Mouse (Mus musculus): ENCODE data around the gene Cfap299. TPM values are rescaled to one million over a fixed set of nuclear protein-coding genes. Genes with fewer than 3 reads are reported as not detected.
A peak's percentile ranks its signal among the peaks of the same experiment; 100 is the strongest.
"Not testable (repeated sequence)": the region's sequence is repeated elsewhere in the genome, so short reads cannot be mapped to it uniquely, and the experiment has no call there.

The Cfap299 gene
- under 1 TPM in 1 of 2 experiments, not detected in 1; 0.80 TPM for total RNA-seq (2021)
- long read RNA-seq, experiment 1, partial matches to known transcripts: 0 of 1 reads
- long read RNA-seq, experiment 1, other reads (novel, unspliced or antisense): 1 of 1 reads
- long read RNA-seq, experiment 2: 0 reads

GRCm38 (mm10) chr5:98328848-98329624 lies at the start of gene Cfap299:
Gene Cfap299, plus strand, starts transcription at chr5:98329304.
- peak; percentile 76 to 91 for DNase-seq (ENCODE audit: low spot score in 2 of 2)
- intact Hi-C loops (cut with DNase I): loop anchor here (5.0 to 10.0 kb wide), 2 partner anchors 134 to 1202 kb away; no protein-coding TSS in a partner anchor

GRCm38 (mm10) chr5:98281993-98282392 lies 47.1 kb upstream of the Cfap299 start:
- intact Hi-C loops (cut with DNase I): no loop called here
- no peak for DNase-seq (ENCODE audit: low spot score in 2 of 2)

GRCm38 (mm10) chr5:98283696-98284478 lies 45.2 kb upstream of the Cfap299 start:
- DNase-seq (ENCODE audit: low spot score in 2 of 2): no peak
- intact Hi-C loops (cut with DNase I): no loop called here

- no peak for DNase-seq (ENCODE audit: low spot score in 2 of 2)
- intact Hi-C loops (cut with DNase I): no loop called here
Measured at GRCm38 (mm10) chr5:98290642-98291041, 38.5 kb upstream of the Cfap299 start.

GRCm38 (mm10) chr5:98292388-98293048 lies 36.6 kb upstream of the Cfap299 start:
- intact Hi-C loops (cut with DNase I): no loop called here
- DNase-seq (ENCODE audit: low spot score in 2 of 2): no peak

GRCm38 (mm10) chr5:98293049-98293715 lies 35.9 kb upstream of the Cfap299 start:
- DNase-seq (ENCODE audit: low spot score in 2 of 2): no peak
- intact Hi-C loops (cut with DNase I): no loop called here

- DNase-seq (ENCODE audit: low spot score in 2 of 2): no peak
- intact Hi-C loops (cut with DNase I): no loop called here
Measured at GRCm38 (mm10) chr5:98300079-98300478, 29.0 kb upstream of the Cfap299 start.

- DNase-seq (ENCODE audit: low spot score in 2 of 2): no peak
- intact Hi-C loops (cut with DNase I): no loop called here
Measured at GRCm38 (mm10) chr5:98305673-98306072, 23.4 kb upstream of the Cfap299 start.

GRCm38 (mm10) chr5:98306528-98306927 lies 22.6 kb upstream of the Cfap299 start:
- DNase-seq (ENCODE audit: low spot score in 2 of 2): no peak
- intact Hi-C loops (cut with DNase I): no loop called here

- intact Hi-C loops (cut with DNase I): loop anchor here (5.0 to 10.0 kb wide), 2 partner anchors 132 to 1199 kb away; no protein-coding TSS in a partner anchor
- DNase-seq (ENCODE audit: low spot score in 2 of 2): no peak
Measured at GRCm38 (mm10) chr5:98326625-98327024, 2.5 kb upstream of the Cfap299 start.

- intact Hi-C loops (cut with DNase I); DNase-seq (ENCODE audit: low spot score in 2 of 2): not testable (repeated sequence)
Measured at GRCm38 (mm10) chr5:98343751-98344150, 14.6 kb downstream of the Cfap299 start.

- intact Hi-C loops (cut with DNase I): no loop called here
- DNase-seq (ENCODE audit: low spot score in 2 of 2): peak in 1 of 2 experiments; percentile 20
Measured at GRCm38 (mm10) chr5:98344581-98344980, 15.5 kb downstream of the Cfap299 start.

- intact Hi-C loops (cut with DNase I): loop anchor here (2.0 to 5.0 kb wide), 2 partner anchors 519 to 811 kb away; no protein-coding TSS in a partner anchor
- peak in 1 of 2 experiments; percentile 28 for DNase-seq (ENCODE audit: low spot score in 2 of 2)
Measured at GRCm38 (mm10) chr5:98346067-98346466, 17.0 kb downstream of the Cfap299 start.

GRCm38 (mm10) chr5:98348605-98349004 lies 19.5 kb downstream of the Cfap299 start:
- peak; percentile 81 to 86 for DNase-seq (ENCODE audit: low spot score in 2 of 2)
- intact Hi-C loops (cut with DNase I): loop anchor here (1.0 to 5.0 kb wide), 2 partner anchors 531 to 809 kb away; no protein-coding TSS in a partner anchor

- intact Hi-C loops (cut with DNase I): no loop called here
- no peak for DNase-seq (ENCODE audit: low spot score in 2 of 2)
Measured at GRCm38 (mm10) chr5:98359912-98360311, 30.8 kb downstream of the Cfap299 start.

- no peak for DNase-seq (ENCODE audit: low spot score in 2 of 2)
- intact Hi-C loops (cut with DNase I): no loop called here
Measured at GRCm38 (mm10) chr5:98360792-98361419, 31.8 kb downstream of the Cfap299 start.

GRCm38 (mm10) chr5:98363428-98363827 lies 34.3 kb downstream of the Cfap299 start:
- intact Hi-C loops (cut with DNase I): no loop called here
- DNase-seq (ENCODE audit: low spot score in 2 of 2): no peak

GRCm38 (mm10) chr5:98365340-98365739 lies 36.2 kb downstream of the Cfap299 start:
- intact Hi-C loops (cut with DNase I): no loop called here
- DNase-seq (ENCODE audit: low spot score in 2 of 2): no peak
